Mouse (Mus musculus) embryonic facial prominence, embryonic 12.5 days (tissue): ENCODE results near the gene Hip1r. TPM values are rescaled to one million over a fixed set of nuclear protein-coding genes. Genes with fewer than 3 reads are reported as not detected.

Source experiments
- ATAC-seq: fragments of 200-750 bp; cut with Nextera tagmentation; 2 replicates; pipeline ENCODE4 v1.8.0; 2017; ENCODE audit not compliant: insufficient number of reproducible peaks, insufficient read depth, low FRiP score, low TSS enrichment
- H3K27ac ChIP-seq: fragments of 300-500 bp; sonication (generic); 2 replicates; pipeline ENCODE4 v1.5.1; 2016; ENCODE audit warnings: mild to moderate bottlenecking
- H3K27me3 ChIP-seq: fragments of 300-500 bp; sonication (generic); 2 replicates; pipeline ENCODE4 v1.6.1; 2016; ENCODE audit warnings: mild to moderate bottlenecking, moderate library complexity
- H3K36me3 ChIP-seq: fragments of 300-500 bp; sonication (generic); 2 replicates; pipeline ENCODE4 v1.6.1; 2016; ENCODE audit warnings: mild to moderate bottlenecking
- H3K4me1 ChIP-seq: fragments of 300-500 bp; sonication (generic); 2 replicates; pipeline ENCODE4 v1.6.1; 2016
- H3K4me2 ChIP-seq: fragments of 300-500 bp; sonication (generic); replicated peaks from 2 replicates; pipeline ENCODE4 v1.6.1; 2016; ENCODE audit warnings: mild to moderate bottlenecking, moderate library complexity
- H3K4me3 ChIP-seq: fragments of 300-500 bp; sonication (generic); 2 replicates; pipeline ENCODE4 v1.5.1; 2016; ENCODE audit warnings: mild to moderate bottlenecking
- H3K9ac ChIP-seq: fragments of 300-500 bp; sonication (generic); 2 replicates; pipeline ENCODE4 v1.6.1; 2016; ENCODE audit warnings: mild to moderate bottlenecking, moderate library complexity
- H3K9me3 ChIP-seq: fragments of 300-500 bp; sonication (generic); 2 replicates; pipeline ENCODE4 v1.6.1; 2016; ENCODE audit warnings: mild to moderate bottlenecking, moderate library complexity
- WGBS: fragments of 180-500 bp; shearing (Covaris S2); methylation state at CpG from one replicate; pipeline ENCODE4 v1.1.7; 2016; 5-methylcytosine and 5-hydroxymethylcytosine counted together
- polyA plus RNA-seq: library from polyadenylated mRNA; unstranded; fragments of >200 nt; fragmentation: Nextera tagmentation; extraction: Ambion mirVana; gene quantifications from 2 replicates; pipeline ENCODE4 v1.2.1, GENCODE M21; 2016

Gene Hip1r
- polyA plus RNA-seq, 1 experiment from 2014 or later: 11.4 TPM

DNA sequence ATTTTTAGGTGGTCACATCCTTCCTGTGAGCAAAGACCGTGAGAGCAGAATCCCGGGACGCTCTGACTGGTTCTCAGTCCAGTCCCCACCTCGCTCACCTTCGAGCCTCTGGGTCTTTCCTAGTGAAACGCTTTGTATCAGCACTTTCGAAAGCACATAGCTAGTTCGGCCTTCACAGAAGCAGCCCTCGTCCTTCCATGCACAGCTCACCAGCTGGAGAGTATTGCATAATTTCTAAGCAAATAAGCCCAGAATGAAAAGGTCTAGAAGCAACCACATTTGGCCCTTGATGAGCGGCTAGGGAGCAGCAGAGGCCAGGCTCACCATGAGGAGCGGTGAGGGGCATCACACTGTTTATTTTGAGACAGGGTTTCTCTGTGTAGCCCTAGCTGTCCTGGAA, 47.7 kb downstream of the Hip1r start:
- Histone ChIP-seq H3K9me3 (no peaks in the 10 kb centered on the region), H3K4me1 (peaks cover 15% of the 10 kb centered on the region)

GRCm38 (mm10) chr5:124021701-124022100, 48.3 kb downstream of the Hip1r start:
- 85% methylated on average over 11 of the region's 11 CpGs for WGBS
- no peak for ATAC-seq
- no peak overlapping the region for H3K9ac ChIP-seq
- H3K27me3 ChIP-seq: no peaks in the 10 kb centered on the region
- H3K36me3 ChIP-seq: 0 out of 2 replicates have a peak, but pooled peaks cover 4% of the 10 kb centered on the region
- H3K4me2 ChIP-seq: no peak overlapping the region
- H3K4me1 ChIP-seq: peaks cover 13% of the 10 kb centered on the region
- no peak overlapping the region for H3K27ac ChIP-seq
- H3K4me3 ChIP-seq: no peak overlapping the region
- H3K9me3 ChIP-seq: no peaks in the 10 kb centered on the region

More for the DNA sequence above, 47.7 kb downstream of the Hip1r start:
- H3K4me2 ChIP-seq: no peak overlapping the region
- 0 out of 2 replicates have a peak, but pooled peaks cover 4% of the 10 kb centered on the region for H3K36me3 ChIP-seq
- H3K4me3 ChIP-seq: no peak overlapping the region
- no peak overlapping the region for H3K27ac ChIP-seq
- H3K9ac ChIP-seq: no peak overlapping the region
- H3K27me3 ChIP-seq: no peaks in the 10 kb centered on the region
- WGBS: 92% methylated on average over 11 of the region's 11 CpGs
- no peak for ATAC-seq

GRCm38 (mm10) chr5:124022365-124022764, 48.9 kb downstream of the Hip1r start:
- H3K27ac ChIP-seq: no peak overlapping the region
- 81% methylated on average over 7 of the region's 7 CpGs for WGBS
- 0 out of 2 replicates have a peak, but pooled peaks cover 6% of the 10 kb centered on the region for H3K36me3 ChIP-seq
- H3K9ac ChIP-seq: no peak overlapping the region
- no peaks in the 10 kb centered on the region for H3K27me3 ChIP-seq
- no peak overlapping the region for H3K4me3 ChIP-seq
- peaks cover 12% of the 10 kb centered on the region for H3K4me1 ChIP-seq
- no peaks in the 10 kb centered on the region for H3K9me3 ChIP-seq
- no peak for ATAC-seq
- no peak overlapping the region for H3K4me2 ChIP-seq

DNA sequence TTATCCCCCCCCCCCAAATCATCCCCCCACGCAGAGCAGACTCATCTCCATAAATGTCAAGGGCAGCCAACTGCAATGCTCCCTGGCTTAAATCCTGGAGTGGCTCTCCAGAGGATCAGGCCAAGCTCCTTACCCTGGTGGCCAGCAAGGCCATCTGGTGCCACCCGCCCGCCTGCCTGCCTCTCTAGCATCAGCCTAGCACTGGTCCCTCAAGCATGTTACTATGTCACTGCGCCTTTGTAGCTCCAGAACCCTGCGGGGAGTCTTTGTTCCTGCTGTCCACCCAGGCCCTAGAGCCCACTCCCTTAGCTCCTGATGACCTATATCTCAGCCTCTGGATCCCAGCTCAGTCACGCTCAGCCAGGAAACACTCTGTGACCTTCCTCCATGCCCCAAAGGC, 51.2 kb downstream of the Hip1r start:
- Histone ChIP-seq H3K27ac (no peak overlapping the region), H3K9me3 (no peaks in the 10 kb centered on the region), H3K36me3 (peaks cover 11% of the 10 kb centered on the region; the same call in 1 of the 2 replicates), H3K9ac (no peak overlapping the region), H3K4me2 (no peak overlapping the region), H3K27me3 (no peaks in the 10 kb centered on the region), H3K4me3 (no peak overlapping the region), H3K4me1 (peaks cover 20% of the 10 kb centered on the region)
- no peak for ATAC-seq
- 80% methylated on average over 6 of the region's 6 CpGs for WGBS

DNA sequence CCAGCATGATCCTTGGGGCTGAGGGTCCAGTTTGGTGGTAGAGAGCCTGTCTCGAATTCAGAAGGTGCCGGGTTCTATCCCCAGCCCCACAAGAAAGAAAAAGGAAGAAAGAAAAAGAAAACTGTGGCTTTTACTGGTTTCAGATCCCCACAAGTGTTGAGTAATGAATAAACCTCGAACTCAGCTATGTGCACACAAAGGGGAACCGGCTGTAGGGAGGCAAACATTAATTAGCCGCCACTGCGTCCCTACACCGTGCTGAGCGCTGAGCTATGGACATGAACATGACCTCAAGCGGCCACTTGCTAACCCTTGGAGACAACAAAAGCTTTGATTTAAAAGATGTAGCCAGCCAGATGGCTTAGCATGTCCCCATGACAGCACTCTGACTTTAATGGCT, 51.7 kb downstream of the Hip1r start:
- H3K36me3 ChIP-seq: peaks cover 11% of the 10 kb centered on the region; the same call in 1 of the 2 replicates
- no peak overlapping the region for H3K4me3 ChIP-seq
- H3K9me3 ChIP-seq: no peaks in the 10 kb centered on the region
- no peak overlapping the region for H3K9ac ChIP-seq
- ATAC-seq: no peak
- peaks cover 20% of the 10 kb centered on the region for H3K4me1 ChIP-seq
- no peak overlapping the region for H3K27ac ChIP-seq
- 66% methylated on average over 9 of the region's 9 CpGs for WGBS
- no peaks in the 10 kb centered on the region for H3K27me3 ChIP-seq
- no peak overlapping the region for H3K4me2 ChIP-seq

GRCm38 (mm10) chr5:124025587-124026441, 52.4 kb downstream of the Hip1r start:
- H3K4me3 ChIP-seq: no peak overlapping the region
- H3K9me3 ChIP-seq: no peaks in the 10 kb centered on the region
- no peak overlapping the region for H3K9ac ChIP-seq
- H3K4me1 ChIP-seq: peaks cover 23% of the 10 kb centered on the region
- H3K27me3 ChIP-seq: no peaks in the 10 kb centered on the region
- no peak overlapping the region for H3K27ac ChIP-seq
- 90% methylated on average over 15 of the region's 15 CpGs for WGBS
- H3K36me3 ChIP-seq: peaks cover 11% of the 10 kb centered on the region; the same call in 1 of the 2 replicates
- ATAC-seq: no peak
- H3K4me2 ChIP-seq: no peak overlapping the region

- Histone ChIP-seq H3K4me2 (no peak overlapping the region), H3K27ac (no peak overlapping the region), H3K36me3 (peaks cover 10% of the 10 kb centered on the region; the same call in 1 of the 2 replicates), H3K9ac (no peak overlapping the region), H3K9me3 (no peaks in the 10 kb centered on the region), H3K4me1 (peaks cover 26% of the 10 kb centered on the region), H3K4me3 (no peak overlapping the region), H3K27me3 (no peaks in the 10 kb centered on the region)
- no peak for ATAC-seq
- WGBS: 85% methylated on average over 5 of the region's 5 CpGs
These were observed 53.1 kb downstream of the Hip1r start for GRCm38 (mm10) chr5:124026568-124026967.

DNA sequence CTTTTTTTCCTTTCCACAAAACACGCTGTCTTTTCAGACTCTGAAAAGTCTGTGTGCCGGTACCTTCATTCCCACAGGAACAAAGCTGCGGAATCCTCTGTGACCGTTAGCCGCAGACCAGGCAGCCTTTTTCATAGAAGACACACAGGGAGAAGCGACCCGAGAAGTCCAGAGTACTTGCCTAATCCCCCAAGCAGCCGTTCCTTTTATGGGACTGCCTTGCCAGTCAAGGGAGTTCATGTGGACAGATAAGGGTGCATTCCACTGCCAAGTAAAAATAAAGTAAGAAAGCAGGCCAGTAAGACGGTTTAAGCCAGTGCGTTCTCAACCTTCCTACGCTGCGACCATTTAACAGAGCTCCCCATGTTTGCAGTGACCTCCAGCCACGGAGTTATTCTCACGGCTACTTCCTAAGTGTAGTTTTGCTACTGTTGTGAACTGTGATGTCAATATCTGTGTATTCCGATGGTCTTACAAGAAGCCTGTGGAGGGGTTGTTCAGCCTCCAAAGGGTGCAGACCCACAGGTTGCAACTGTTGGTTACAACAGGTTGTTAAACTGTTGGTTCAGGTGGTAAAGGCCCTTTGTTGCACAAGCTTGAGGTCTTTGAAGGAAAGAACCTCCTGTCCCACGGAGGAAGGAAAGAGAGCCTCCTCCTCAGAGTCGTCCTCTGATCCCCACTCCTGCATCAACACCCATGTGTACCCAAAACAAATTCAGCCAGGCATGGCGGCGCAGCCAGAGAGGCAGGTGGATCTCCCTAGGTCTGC, 54.5 kb downstream of the Hip1r start:
- WGBS: 79% methylated on average over 19 of the region's 19 CpGs
- no peak overlapping the region for H3K4me2 ChIP-seq
- H3K27ac ChIP-seq: no peak overlapping the region
- H3K4me3 ChIP-seq: no peak overlapping the region
- no peaks in the 10 kb centered on the region for H3K27me3 ChIP-seq
- H3K9ac ChIP-seq: no peak overlapping the region
- ATAC-seq: no peak
- H3K4me1 ChIP-seq: peaks cover 26% of the 10 kb centered on the region
- peaks cover 7% of the 10 kb centered on the region; the same call in 1 of the 2 replicates for H3K36me3 ChIP-seq
- no peaks in the 10 kb centered on the region for H3K9me3 ChIP-seq

DNA sequence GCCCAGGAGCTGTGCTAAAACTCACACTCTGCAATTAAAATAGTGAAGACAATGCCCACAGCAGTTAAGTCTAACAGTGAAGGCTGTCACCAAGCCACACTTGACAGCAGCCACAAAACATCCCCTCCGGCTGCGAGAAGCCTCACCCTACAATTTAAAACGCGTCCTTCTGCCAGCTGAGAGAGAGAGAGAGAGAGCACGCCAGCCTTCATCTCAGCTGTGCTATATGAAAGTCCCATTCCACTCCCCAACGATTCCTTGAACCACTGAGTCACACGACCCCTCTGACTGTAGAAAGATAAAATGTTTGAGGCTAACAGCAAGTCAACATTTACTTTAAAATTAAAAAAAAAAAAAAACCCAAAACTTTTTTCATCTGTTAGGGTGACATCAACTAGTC, 55.3 kb downstream of the Hip1r start:
- H3K4me1 ChIP-seq: peaks cover 26% of the 10 kb centered on the region
- WGBS: 77% methylated on average over 7 of the region's 7 CpGs
- no peaks in the 10 kb centered on the region for H3K27me3 ChIP-seq
- H3K4me3 ChIP-seq: no peak overlapping the region
- no peak overlapping the region for H3K4me2 ChIP-seq
- H3K36me3 ChIP-seq: peaks cover 7% of the 10 kb centered on the region; the same call in 1 of the 2 replicates
- no peak overlapping the region for H3K27ac ChIP-seq
- no peaks in the 10 kb centered on the region for H3K9me3 ChIP-seq
- ATAC-seq: no peak
- H3K9ac ChIP-seq: no peak overlapping the region

- Histone ChIP-seq H3K4me3 (no peak overlapping the region), H3K36me3 (peaks cover 7% of the 10 kb centered on the region; the same call in 1 of the 2 replicates), H3K9ac (no peak overlapping the region), H3K27me3 (no peaks in the 10 kb centered on the region), H3K9me3 (no peaks in the 10 kb centered on the region), H3K4me2 (peak overlapping the region; percentile 83), H3K4me1 (peaks cover 26% of the 10 kb centered on the region), H3K27ac (no peak overlapping the region)
- no peak for ATAC-seq
- 89% methylated on average over 19 of the region's 19 CpGs for WGBS
These were observed 56.0 kb downstream of the Hip1r start for GRCm38 (mm10) chr5:124029220-124030035.

GRCm38 (mm10) chr5:124030386-124031067, 57.1 kb downstream of the Hip1r start:
- H3K4me1 ChIP-seq: peaks cover 26% of the 10 kb centered on the region
- peak overlapping the region; percentile 57 for H3K27ac ChIP-seq
- H3K9ac ChIP-seq: peak overlapping the region; percentile 92
- H3K4me2 ChIP-seq: peak overlapping the region; percentile 83
- 41% methylated on average over 12 of the region's 12 CpGs for WGBS
- H3K36me3 ChIP-seq: peaks cover 7% of the 10 kb centered on the region; the same call in 1 of the 2 replicates
- ATAC-seq: no peak
- H3K27me3 ChIP-seq: no peaks in the 10 kb centered on the region
- H3K9me3 ChIP-seq: no peaks in the 10 kb centered on the region
- H3K4me3 ChIP-seq: peak overlapping the region; percentile 81
